Mouse (Mus musculus) gastrocnemius, postnatal 25 days (tissue): Measurements from ENCODE around the gene Lck. TPM values are rescaled to one million over a fixed set of nuclear protein-coding genes. Genes with fewer than 3 reads are reported as not detected.
A peak's percentile ranks its signal among the peaks of the same experiment; 100 is the strongest.

Source experiments
- DNase-seq: peaks from one replicate; pipeline ENCODE4 v3.0.0; 2022
- total RNA-seq, 2 experiments: library from RNA; stranded (reverse); gene quantifications; 1 replicate in 1 of 2; 2 replicates in 1 of 2; pipeline ENCODE4 v1.2.3; 2021

The Lck gene
- total RNA-seq, 2 experiments from 2014 or later: 0.48 TPM; not detected in 1

GRCm38 (mm10) chr4:129584884-129585608 is 11.6 kb upstream of the Lck start:
- DNase-seq: peak; percentile 75

- DNase-seq: no peak
These were observed 10.9 kb upstream of the Lck start for GRCm38 (mm10) chr4:129584370-129584769.

GRCm38 (mm10) chr4:129582251-129582650 is 8.8 kb upstream of the Lck start:
- no peak for DNase-seq

- DNase-seq: no peak
These were observed 6.9 kb upstream of the Lck start for GRCm38 (mm10) chr4:129580347-129580746.

- DNase-seq: no peak
These were observed 5.0 kb upstream of the Lck start, which contains the start of gene Fam167b for GRCm38 (mm10) chr4:129578466-129578865. Gene Fam167b (minus strand): TSS chr4:129578549.

GRCm38 (mm10) chr4:129577688-129578087 is 4.2 kb upstream of the Lck start:
- DNase-seq: no peak

- peak; percentile 56 for DNase-seq
These were observed 3.5 kb upstream of the Lck start for GRCm38 (mm10) chr4:129576863-129577491.

- peak; percentile 36 for DNase-seq
These were observed 1.9 kb upstream of the Lck start for GRCm38 (mm10) chr4:129575171-129575844.

GRCm38 (mm10) chr4:129573093-129573370 is 409 bp downstream of the Lck start:
- no peak for DNase-seq

GRCm38 (mm10) chr4:129572236-129573092 is 977 bp downstream of the Lck start:
- DNase-seq: no peak

- no peak for DNase-seq
These were observed 1.8 kb downstream of the Lck start for GRCm38 (mm10) chr4:129571551-129572084.

GRCm38 (mm10) chr4:129570028-129570427 is 3.4 kb downstream of the Lck start:
- no peak for DNase-seq

- DNase-seq: no peak
These were observed 5.1 kb downstream of the Lck start for GRCm38 (mm10) chr4:129568366-129568765.

- no peak for DNase-seq
These were observed 8.3 kb downstream of the Lck start for GRCm38 (mm10) chr4:129565139-129565538.

- no peak for DNase-seq
These were observed 9.7 kb downstream of the Lck start for GRCm38 (mm10) chr4:129563718-129564117.

GRCm38 (mm10) chr4:129561184-129561583 is 12.3 kb downstream of the Lck start:
- no peak for DNase-seq

GRCm38 (mm10) chr4:129558321-129558955 is 15.0 kb downstream of the Lck start:
- peak; percentile 52 for DNase-seq

GRCm38 (mm10) chr4:129557256-129557808 is 16.1 kb downstream of the Lck start:
- no peak for DNase-seq

- peak; percentile 82 for DNase-seq
These were observed 16.8 kb downstream of the Lck start for GRCm38 (mm10) chr4:129556532-129557223.

- peak; percentile 10 for DNase-seq
These were observed 17.4 kb downstream of the Lck start for GRCm38 (mm10) chr4:129555862-129556531.
